Mouse (Mus musculus) kidney, postnatal 25 days (tissue): ENCODE results near the gene Slc12a7.
"Not testable (repeated sequence)": the region's sequence is repeated elsewhere in the genome, so short reads cannot be mapped to it uniquely, and the experiment has no call there.

Source experiments
- DNase-seq, 2 experiments: peaks; one replicate each; pipeline ENCODE4 v3.0.0; 2021; ENCODE audit warnings: mixed read lengths in 2 of 2

The Slc12a7 gene

GRCm38 (mm10) chr13:73718225-73718624, 14.7 kb upstream of the Slc12a7 start:
- peak; percentile 82 to 95 for DNase-seq

- DNase-seq: peak in 1 of 2 experiments; percentile 72
Measured at GRCm38 (mm10) chr13:73720241-73720640, 12.7 kb upstream of the Slc12a7 start.

GRCm38 (mm10) chr13:73723081-73723668, 9.7 kb upstream of the Slc12a7 start:
- DNase-seq: peak; percentile 82 to 92

GRCm38 (mm10) chr13:73725315-73725714, 7.6 kb upstream of the Slc12a7 start:
- no peak for DNase-seq

- DNase-seq: peak; percentile 53 to 78
Measured at GRCm38 (mm10) chr13:73727621-73728025, 5.3 kb upstream of the Slc12a7 start.

GRCm38 (mm10) chr13:73728633-73729032, 4.3 kb upstream of the Slc12a7 start:
- DNase-seq: no peak

GRCm38 (mm10) chr13:73730913-73731312, 2.0 kb upstream of the Slc12a7 start:
- no peak for DNase-seq

GRCm38 (mm10) chr13:73732235-73732634, 659 bp upstream of the Slc12a7 start:
- no peak for DNase-seq

- DNase-seq: no peak
Measured at GRCm38 (mm10) chr13:73734379-73734778, 1.5 kb downstream of the Slc12a7 start.

- no peak for DNase-seq
Measured at GRCm38 (mm10) chr13:73735270-73735669, 2.4 kb downstream of the Slc12a7 start.

- DNase-seq: no peak
Measured at GRCm38 (mm10) chr13:73735928-73736327, 3.0 kb downstream of the Slc12a7 start.

- DNase-seq: no peak
Measured at GRCm38 (mm10) chr13:73736943-73737342, 4.0 kb downstream of the Slc12a7 start.

GRCm38 (mm10) chr13:73740399-73740944, 7.6 kb downstream of the Slc12a7 start:
- not testable (repeated sequence) for DNase-seq

GRCm38 (mm10) chr13:73742944-73743343, 10.1 kb downstream of the Slc12a7 start:
- no peak for DNase-seq

GRCm38 (mm10) chr13:73743662-73744061, 10.8 kb downstream of the Slc12a7 start:
- DNase-seq: no peak

- DNase-seq: peak; percentile 69 to 74
Measured at GRCm38 (mm10) chr13:73748663-73749440, 16.0 kb downstream of the Slc12a7 start.

- DNase-seq: peak; percentile 74 to 79
Measured at GRCm38 (mm10) chr13:73750435-73750834, 17.5 kb downstream of the Slc12a7 start.

- no peak for DNase-seq
Measured at GRCm38 (mm10) chr13:73751284-73751683, 18.4 kb downstream of the Slc12a7 start.

- peak in 1 of 2 experiments; percentile 37 for DNase-seq
Measured at GRCm38 (mm10) chr13:73755809-73756208, 22.9 kb downstream of the Slc12a7 start.

- DNase-seq: peak; percentile 56 to 80
Measured at GRCm38 (mm10) chr13:73756916-73757315, 24.0 kb downstream of the Slc12a7 start.

- DNase-seq: no peak
Measured at GRCm38 (mm10) chr13:73757362-73757761, 24.5 kb downstream of the Slc12a7 start.

- DNase-seq: no peak
Measured at GRCm38 (mm10) chr13:73759596-73759995, 26.7 kb downstream of the Slc12a7 start.

GRCm38 (mm10) chr13:73760126-73760525, 27.2 kb downstream of the Slc12a7 start:
- no peak for DNase-seq

GRCm38 (mm10) chr13:73762938-73763337, 30.0 kb downstream of the Slc12a7 start:
- DNase-seq: peak in 1 of 2 experiments; percentile 52
